Mouse (Mus musculus): ENCODE data around the gene Pde8b. TPM values are rescaled to one million over a fixed set of nuclear protein-coding genes. Genes with fewer than 3 reads are reported as not detected.

The Pde8b gene
- polyA plus RNA-seq, 1 experiment from 2014 or later: 1.9 TPM

DNA sequence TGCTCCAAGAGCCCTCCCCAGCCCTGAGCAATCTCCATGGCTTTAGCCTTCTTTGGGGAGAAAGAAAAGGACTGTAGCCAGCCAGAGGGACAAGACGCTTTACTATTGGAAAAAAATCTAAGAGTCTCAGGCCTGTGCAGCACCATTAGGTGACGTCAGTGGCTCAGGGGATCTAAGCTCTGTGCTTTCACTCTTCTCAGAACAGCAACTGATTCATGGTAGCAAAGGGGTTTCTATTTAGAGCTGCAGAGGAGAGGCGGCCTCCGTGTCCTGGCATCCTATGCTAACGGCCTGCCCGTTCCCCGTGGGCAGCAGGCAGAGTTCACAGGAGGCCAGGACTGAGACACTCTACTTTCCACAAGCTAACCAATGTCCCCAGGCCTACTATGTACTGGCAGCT is 169.1 kb downstream of the Pde8b start:
- Histone ChIP-seq H3K4me3 (no peak overlapping the region), H3K27me3 (ENCODE audit: insufficient read depth, poor library complexity, severe bottlenecking) (no peaks in the 10 kb centered on the region), H3K9me3 (no peaks in the 10 kb centered on the region), H3K4me1 (replicated peaks) (peaks cover 8% of the 10 kb centered on the region; the same call in 1 of the 2 replicates), H3K27ac (no peak overlapping the region), H3K36me3 (no peaks in the 10 kb centered on the region)
- no peak for DNase-seq (ENCODE audit: low spot score)
- WGBS: 92% methylated on average over 7 of the region's 7 CpGs

DNA sequence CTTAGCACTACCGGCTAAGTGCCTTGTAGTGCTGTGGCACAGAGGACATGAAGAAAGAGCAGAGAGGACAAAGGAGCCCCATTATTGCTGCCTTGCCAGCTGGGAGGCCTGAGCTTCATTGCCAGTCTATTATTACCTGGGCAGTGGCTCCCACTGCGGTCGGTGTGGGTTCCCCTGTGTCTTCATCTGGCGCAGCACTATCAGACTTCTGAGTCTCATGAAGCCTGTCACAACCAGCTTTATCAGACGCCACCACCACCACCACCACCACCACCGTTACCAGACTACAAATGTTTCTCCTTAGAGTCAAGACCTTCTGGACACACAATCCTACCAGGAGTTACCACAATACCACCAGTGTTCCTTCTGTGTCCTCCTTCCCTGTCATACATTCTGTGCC is 171.6 kb downstream of the Pde8b start:
- Histone ChIP-seq H3K4me3 (no peak overlapping the region), H3K27me3 (ENCODE audit: insufficient read depth, poor library complexity, severe bottlenecking) (no peaks in the 10 kb centered on the region), H3K9me3 (no peaks in the 10 kb centered on the region), H3K27ac (no peak overlapping the region), H3K4me1 (replicated peaks) (peaks cover 8% of the 10 kb centered on the region; the same call in 1 of the 2 replicates), H3K36me3 (no peaks in the 10 kb centered on the region)
- no peak for DNase-seq (ENCODE audit: low spot score)
- WGBS: 62% methylated on average over 6 of the region's 6 CpGs

DNA sequence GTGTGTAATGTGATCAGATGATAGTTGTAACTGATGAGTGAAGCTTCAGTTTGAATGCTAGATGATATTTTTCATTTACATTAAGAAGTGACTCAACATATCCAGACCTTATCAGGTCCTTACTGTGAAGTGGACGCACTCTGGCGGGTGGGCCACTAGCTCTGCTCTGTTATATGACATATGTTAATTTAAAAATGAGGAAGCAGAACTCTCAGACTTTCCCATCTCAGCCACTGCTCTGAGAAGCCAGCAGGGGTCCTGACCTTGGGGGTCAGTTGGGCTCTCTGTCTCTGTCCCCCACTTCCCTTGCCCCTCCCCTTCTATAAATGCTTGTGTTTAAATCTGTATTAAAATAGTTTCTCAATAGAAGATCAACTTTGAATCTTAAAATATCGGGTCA is 172.4 kb downstream of the Pde8b start:
- Histone ChIP-seq H3K4me1 (replicated peaks) (peaks cover 8% of the 10 kb centered on the region; the same call in 1 of the 2 replicates), H3K27ac (no peak overlapping the region), H3K27me3 (ENCODE audit: insufficient read depth, poor library complexity, severe bottlenecking) (no peaks in the 10 kb centered on the region), H3K4me3 (no peak overlapping the region), H3K9me3 (no peaks in the 10 kb centered on the region), H3K36me3 (no peaks in the 10 kb centered on the region)
- DNase-seq (ENCODE audit: low spot score): no peak
- WGBS: 72% methylated on average over 3 of the region's 3 CpGs

DNA sequence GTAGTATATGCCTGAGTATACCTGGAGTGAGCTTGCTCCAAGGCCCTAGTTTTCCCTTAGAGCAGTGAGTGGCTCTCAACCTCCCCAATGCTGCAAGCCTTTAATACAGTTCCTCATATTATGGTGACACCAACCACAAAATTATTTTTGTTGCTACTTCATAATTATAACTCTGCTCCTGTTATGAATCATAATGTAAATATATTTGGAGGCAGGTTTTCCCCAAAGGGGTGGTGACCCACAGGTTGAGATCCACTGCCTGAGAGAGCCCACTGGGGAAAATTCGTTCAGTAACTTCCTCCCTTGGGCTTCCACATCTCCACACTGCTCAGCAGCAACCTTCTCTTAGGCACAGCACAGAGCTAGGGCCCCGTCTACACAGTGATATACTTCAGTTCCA is 174.0 kb downstream of the Pde8b start:
- Histone ChIP-seq H3K36me3 (no peaks in the 10 kb centered on the region), H3K4me3 (no peak overlapping the region), H3K27me3 (ENCODE audit: insufficient read depth, poor library complexity, severe bottlenecking) (no peaks in the 10 kb centered on the region), H3K9me3 (no peaks in the 10 kb centered on the region), H3K27ac (no peak overlapping the region), H3K4me1 (replicated peaks) (peaks cover 8% of the 10 kb centered on the region; the same call in 1 of the 2 replicates)
- DNase-seq (ENCODE audit: low spot score): no peak
- 75% methylated on average over 2 of the region's 2 CpGs for WGBS

DNA sequence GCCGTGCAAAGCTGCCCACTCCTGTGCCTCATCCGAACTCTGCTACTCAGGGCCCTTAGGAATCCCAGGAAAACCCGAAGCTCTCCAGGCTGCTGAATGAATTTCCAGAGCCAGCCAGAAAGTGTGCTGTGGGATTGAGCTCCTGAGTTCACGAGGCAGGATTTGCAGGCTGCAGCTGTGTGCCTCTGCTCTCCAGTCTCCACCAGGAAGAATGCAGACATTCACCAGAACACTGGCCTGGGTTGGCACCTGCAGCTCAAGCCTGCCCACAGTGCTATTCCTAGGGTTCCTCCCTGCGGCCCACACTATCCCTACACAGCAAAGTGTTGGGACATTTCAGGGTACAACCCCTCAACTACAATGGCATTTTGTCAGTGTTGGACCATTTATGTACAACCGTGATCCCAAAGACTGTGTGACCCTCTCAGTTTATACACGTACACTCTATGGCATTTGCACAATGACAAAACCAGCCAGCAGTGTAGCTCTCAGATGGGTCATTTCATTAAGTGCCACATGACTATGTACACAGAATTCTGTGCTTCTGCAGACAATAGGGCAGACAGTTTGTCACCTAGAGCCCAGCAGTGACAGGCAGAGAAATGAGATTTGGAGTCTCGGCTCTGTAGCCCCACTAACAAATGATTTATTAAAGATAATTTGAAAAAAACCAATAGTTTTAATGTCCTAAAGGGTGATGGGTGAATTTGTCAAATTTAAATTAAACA is 176.5 kb downstream of the Pde8b start:
- 80% methylated on average over 8 of the region's 8 CpGs for WGBS
- peaks cover 4% of the 10 kb centered on the region; the same call in 1 of the 2 replicates for H3K4me1 ChIP-seq (replicated peaks)
- H3K27me3 ChIP-seq (ENCODE audit: insufficient read depth, poor library complexity, severe bottlenecking): no peaks in the 10 kb centered on the region
- no peaks in the 10 kb centered on the region for H3K36me3 ChIP-seq
- no peak overlapping the region for H3K4me3 ChIP-seq
- no peaks in the 10 kb centered on the region for H3K9me3 ChIP-seq
- H3K27ac ChIP-seq: no peak overlapping the region
- DNase-seq (ENCODE audit: low spot score): no peak

DNA sequence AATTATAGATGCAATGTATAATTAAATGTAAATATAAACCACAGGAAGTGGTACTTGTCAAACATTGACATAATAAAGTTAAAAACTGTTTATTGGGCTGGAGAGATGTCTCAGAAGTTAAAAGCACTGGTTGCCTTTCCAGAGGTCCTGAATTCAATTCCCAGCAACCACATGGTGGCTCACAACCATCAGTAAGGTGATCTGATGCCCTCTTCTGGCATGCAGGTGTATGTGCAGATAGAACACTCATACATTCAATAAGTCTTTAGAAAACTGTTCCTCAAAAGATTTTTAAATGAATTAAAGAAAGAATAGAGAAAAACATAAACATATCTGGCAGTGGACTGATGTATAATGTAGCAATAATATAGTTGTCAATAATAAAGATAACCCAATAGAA is 179.9 kb downstream of the Pde8b start:
- H3K27ac ChIP-seq: no peak overlapping the region
- H3K4me1 ChIP-seq (replicated peaks): peaks cover under 1% of the 10 kb centered on the region
- H3K36me3 ChIP-seq: no peaks in the 10 kb centered on the region
- H3K27me3 ChIP-seq (ENCODE audit: insufficient read depth, poor library complexity, severe bottlenecking): no peaks in the 10 kb centered on the region
- no peak for DNase-seq (ENCODE audit: low spot score)
- no peaks in the 10 kb centered on the region for H3K9me3 ChIP-seq
- no peak overlapping the region for H3K4me3 ChIP-seq

DNA sequence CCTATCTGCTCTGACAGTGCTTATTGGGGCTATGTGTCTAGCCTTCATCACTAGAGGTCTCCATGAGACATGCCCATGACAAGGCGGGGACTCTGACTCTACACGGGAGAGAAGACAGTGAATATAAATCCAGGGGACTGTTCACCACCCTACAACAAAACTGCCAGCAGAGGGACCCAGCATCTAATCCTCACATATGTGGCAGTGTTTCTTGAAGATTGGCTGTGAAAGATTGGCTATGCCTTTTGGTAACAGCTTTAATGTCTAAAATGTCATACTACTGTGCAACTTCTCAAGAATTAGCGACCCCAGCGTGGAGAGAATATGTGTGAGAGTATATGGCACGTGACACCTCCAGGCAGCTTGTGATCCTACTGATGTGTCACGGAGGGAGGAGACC is 182.3 kb downstream of the Pde8b start:
- H3K27ac ChIP-seq: no peak overlapping the region
- no peak overlapping the region for H3K4me3 ChIP-seq
- no peaks in the 10 kb centered on the region for H3K27me3 ChIP-seq (ENCODE audit: insufficient read depth, poor library complexity, severe bottlenecking)
- no peaks in the 10 kb centered on the region for H3K9me3 ChIP-seq
- DNase-seq (ENCODE audit: low spot score): no peak
- 70% methylated on average over 6 of the region's 6 CpGs for WGBS
- peaks cover 5% of the 10 kb centered on the region for H3K4me1 ChIP-seq (replicated peaks)
- H3K36me3 ChIP-seq: no peaks in the 10 kb centered on the region

DNA sequence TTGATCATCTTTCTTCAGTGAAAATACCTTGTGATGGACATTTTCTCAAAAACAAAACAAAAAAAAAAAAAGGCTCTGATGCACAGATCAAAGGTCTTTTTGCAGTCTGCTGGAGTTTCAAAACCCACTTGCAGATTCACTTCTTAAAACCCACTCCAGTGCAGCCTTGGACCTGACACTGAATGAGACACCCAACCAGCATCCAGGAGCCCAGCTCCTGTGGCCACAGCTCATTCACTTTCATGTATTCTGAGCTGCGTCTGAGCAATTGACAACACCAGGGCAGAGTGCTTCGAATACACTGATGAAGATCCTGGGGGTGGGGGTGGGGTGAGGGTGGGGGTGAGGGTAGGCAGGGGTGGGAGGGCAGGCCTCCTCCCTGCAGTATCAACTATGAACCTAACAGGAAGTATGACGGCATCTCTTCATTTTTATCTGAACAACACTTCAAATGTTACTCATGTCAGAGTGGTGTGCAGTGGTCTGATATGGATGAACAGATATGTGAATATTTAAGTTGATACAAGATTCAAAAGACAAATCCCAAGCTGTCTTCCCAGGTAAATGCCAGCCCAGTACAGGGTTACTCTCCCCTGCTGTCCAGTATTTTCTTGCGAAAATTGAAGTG is 186.6 kb downstream of the Pde8b start:
- Histone ChIP-seq H3K4me3 (no peak overlapping the region), H3K4me1 (replicated peaks) (peaks cover 5% of the 10 kb centered on the region), H3K9me3 (no peaks in the 10 kb centered on the region), H3K27me3 (ENCODE audit: insufficient read depth, poor library complexity, severe bottlenecking) (no peaks in the 10 kb centered on the region), H3K36me3 (no peaks in the 10 kb centered on the region), H3K27ac (no peak overlapping the region)
- 64% methylated on average over 4 of the region's 4 CpGs for WGBS
- no peak for DNase-seq (ENCODE audit: low spot score)

DNA sequence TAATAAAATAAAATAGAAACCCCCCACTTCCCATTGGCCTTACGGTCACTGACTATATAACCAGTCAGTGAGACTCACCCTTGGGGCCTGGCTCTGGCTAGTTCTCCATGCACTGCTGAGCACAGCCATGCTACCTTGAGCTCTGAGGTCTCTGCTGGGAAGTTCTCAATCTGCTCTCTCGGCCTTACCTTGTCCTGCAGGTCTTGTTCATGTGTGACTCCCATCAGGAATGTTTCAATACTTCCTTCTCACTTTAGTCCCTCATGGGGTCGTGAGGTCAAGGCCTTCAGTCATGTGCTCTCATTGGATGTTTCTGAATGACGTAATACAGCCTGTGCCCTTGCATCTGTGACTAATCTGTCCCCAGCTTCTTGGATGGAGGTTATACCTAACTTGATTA is 191.3 kb downstream of the Pde8b start:
- 84% methylated on average over 4 of the region's 4 CpGs for WGBS
- Histone ChIP-seq H3K4me3 (no peak overlapping the region), H3K27ac (no peak overlapping the region), H3K9me3 (no peaks in the 10 kb centered on the region), H3K27me3 (ENCODE audit: insufficient read depth, poor library complexity, severe bottlenecking) (no peaks in the 10 kb centered on the region), H3K36me3 (no peaks in the 10 kb centered on the region), H3K4me1 (replicated peaks) (0 out of 2 replicates have a peak, but pooled peaks cover 5% of the 10 kb centered on the region)
- no peak for DNase-seq (ENCODE audit: low spot score)

DNA sequence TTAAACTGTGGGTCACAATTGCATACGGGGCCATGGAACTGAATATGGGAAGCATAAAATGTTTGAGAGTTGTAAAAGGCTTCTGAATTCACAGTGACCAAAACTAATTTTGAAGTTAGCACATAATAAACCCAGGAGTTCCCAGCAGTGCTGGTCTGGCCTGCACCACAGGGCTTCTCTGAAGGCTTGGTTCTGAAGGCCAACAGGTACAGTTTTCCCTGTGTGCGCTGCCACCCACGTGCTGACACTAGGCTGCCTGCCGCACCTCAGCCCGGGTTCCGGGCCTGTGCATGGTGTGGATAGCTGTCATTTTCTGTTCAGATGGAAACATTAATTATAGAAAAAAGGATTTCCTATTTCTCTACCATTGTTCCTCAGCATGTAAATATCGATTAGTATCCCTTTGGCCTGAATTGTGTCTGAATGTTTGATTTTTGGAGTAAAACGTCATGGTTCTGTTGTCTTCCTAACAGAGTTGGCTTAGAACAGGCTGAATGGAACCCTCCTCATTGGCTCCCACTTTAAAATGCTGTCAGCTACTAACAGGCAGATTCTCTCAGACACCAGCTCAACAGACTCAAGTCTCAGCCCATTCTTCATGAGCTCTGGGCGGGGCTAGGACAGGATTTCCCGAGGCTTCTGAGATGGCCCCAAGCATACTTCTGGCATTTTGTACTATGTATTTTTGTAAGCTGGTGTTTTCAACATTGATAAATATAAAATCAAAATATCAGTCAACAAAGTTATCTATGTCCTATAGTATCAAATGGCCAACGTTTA is 193.4 kb downstream of the Pde8b start:
- 85% methylated on average over 11 of the region's 11 CpGs for WGBS
- H3K4me1 ChIP-seq (replicated peaks): 0 out of 2 replicates have a peak, but pooled peaks cover 5% of the 10 kb centered on the region
- H3K9me3 ChIP-seq: no peaks in the 10 kb centered on the region
- H3K36me3 ChIP-seq: no peaks in the 10 kb centered on the region
- H3K27me3 ChIP-seq (ENCODE audit: insufficient read depth, poor library complexity, severe bottlenecking): no peaks in the 10 kb centered on the region
- no peak overlapping the region for H3K27ac ChIP-seq
- no peak overlapping the region for H3K4me3 ChIP-seq
- DNase-seq (ENCODE audit: low spot score): no peak

DNA sequence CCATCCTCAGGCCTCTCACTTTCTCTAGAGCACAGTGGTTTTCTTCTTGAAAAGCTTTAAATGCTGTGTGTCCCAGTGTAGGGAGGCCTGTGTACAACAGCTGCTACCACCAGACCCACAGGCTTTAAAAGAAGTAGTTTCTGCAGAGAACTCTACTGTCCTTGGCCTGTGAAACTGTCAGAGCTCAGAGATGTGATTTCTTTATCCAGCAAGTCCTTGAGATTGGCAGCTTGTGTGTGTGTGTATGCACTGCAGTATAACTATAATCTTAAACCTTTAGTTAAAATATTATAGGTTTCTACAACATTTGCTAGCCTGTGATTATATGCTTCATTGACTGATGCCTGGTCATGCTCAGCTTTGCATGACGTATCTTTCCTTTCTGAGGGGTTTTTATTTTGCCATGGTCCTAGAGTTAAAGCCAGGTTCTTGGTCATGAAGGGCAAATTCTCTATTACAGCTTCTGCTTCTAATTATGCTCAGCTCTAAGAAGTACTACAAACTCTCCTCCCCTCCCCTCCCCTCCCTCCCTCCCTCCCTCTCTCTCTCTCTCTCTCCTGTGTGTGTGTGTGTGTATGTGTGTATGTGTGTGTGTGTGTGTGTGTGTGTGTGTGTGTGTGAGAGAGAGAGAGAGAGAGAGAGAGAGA is 194.3 kb downstream of the Pde8b start:
- Histone ChIP-seq H3K4me3 (no peak overlapping the region), H3K27ac (no peak overlapping the region), H3K36me3 (no peaks in the 10 kb centered on the region), H3K27me3 (ENCODE audit: insufficient read depth, poor library complexity, severe bottlenecking) (no peaks in the 10 kb centered on the region), H3K9me3 (no peaks in the 10 kb centered on the region), H3K4me1 (replicated peaks) (0 out of 2 replicates have a peak, but pooled peaks cover 5% of the 10 kb centered on the region)
- 72% methylated on average over 1 of the region's 1 CpGs for WGBS
- DNase-seq (ENCODE audit: low spot score): no peak

DNA sequence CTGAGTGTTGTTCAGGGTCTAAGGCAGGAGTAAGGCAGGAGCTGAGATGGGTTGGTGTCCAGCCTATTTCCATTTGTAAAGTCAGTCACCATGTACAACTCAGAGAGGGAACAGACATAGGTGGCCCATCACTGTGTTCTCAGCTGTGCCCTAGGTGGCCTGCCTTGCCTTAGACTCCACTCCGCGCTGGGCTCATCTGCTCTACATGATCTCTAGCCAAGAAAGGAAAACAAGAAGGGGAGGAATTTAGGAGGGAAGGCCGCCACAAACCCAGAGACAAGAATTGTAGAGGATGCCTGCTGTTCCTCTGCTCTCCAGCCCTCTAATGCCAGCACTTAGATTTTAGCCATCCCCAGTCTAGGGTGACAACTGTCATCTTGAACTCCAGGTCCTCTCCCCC is 197.7 kb downstream of the Pde8b start:
- no peaks in the 10 kb centered on the region for H3K9me3 ChIP-seq
- H3K27me3 ChIP-seq (ENCODE audit: insufficient read depth, poor library complexity, severe bottlenecking): no peaks in the 10 kb centered on the region
- H3K4me3 ChIP-seq: no peak overlapping the region
- no peak overlapping the region for H3K27ac ChIP-seq
- no peaks in the 10 kb centered on the region for H3K36me3 ChIP-seq
- peaks cover 18% of the 10 kb centered on the region for H3K4me1 ChIP-seq (replicated peaks)
- DNase-seq (ENCODE audit: low spot score): no peak
- WGBS: 88% methylated on average over 3 of the region's 3 CpGs

Measured in hindbrain, embryonic 10.5 days (tissue).